Mouse (Mus musculus) neural tube, embryonic 11.5 days (tissue): ENCODE data around the gene Foxg1. TPM values are rescaled to one million over a fixed set of nuclear protein-coding genes. Genes with fewer than 3 reads are reported as not detected.

Experiments
- ATAC-seq: fragments of 200-750 bp; cut with Nextera tagmentation; 2 replicates; pipeline ENCODE4 v1.8.0; 2017; ENCODE audit warnings: moderate number of reproducible peaks, mild to moderate bottlenecking, moderate TSS enrichment, moderate library complexity; ENCODE audit not compliant: insufficient read depth, low FRiP score, low TSS enrichment
- DNase-seq: peaks from one replicate; pipeline ENCODE4 v3.0.0-alpha.2; 2015; ENCODE audit warnings: low spot score
- H3K27ac ChIP-seq: fragments of 300-500 bp; sonication (generic); 2 replicates; pipeline ENCODE4 v1.5.1; 2014; ENCODE audit warnings: low read depth, mild to moderate bottlenecking, low read length
- H3K27me3 ChIP-seq: fragments of 300-500 bp; sonication (generic); 2 replicates; pipeline ENCODE4 v1.6.1; 2014; ENCODE audit warnings: mild to moderate bottlenecking, low read length, mixed read lengths; ENCODE audit not compliant: control insufficient read depth, insufficient read depth
- H3K36me3 ChIP-seq: fragments of 300-500 bp; sonication (generic); 2 replicates; pipeline ENCODE4 v1.6.1; 2014; ENCODE audit warnings: mild to moderate bottlenecking, low read length, moderate library complexity, mixed read lengths; ENCODE audit not compliant: control insufficient read depth, insufficient read depth
- H3K4me1 ChIP-seq: fragments of 300-500 bp; sonication (generic); 2 replicates; pipeline ENCODE4 v1.6.1; 2014; ENCODE audit warnings: low read length, mixed read lengths; ENCODE audit not compliant: control insufficient read depth, insufficient read depth
- H3K4me2 ChIP-seq: fragments of 300-500 bp; sonication (generic); 2 replicates; pipeline ENCODE4 v1.6.1; 2014; ENCODE audit warnings: low read depth, mild to moderate bottlenecking, moderate library complexity
- H3K4me3 ChIP-seq: fragments of 300-500 bp; sonication (generic); 2 replicates; pipeline ENCODE4 v1.5.1; 2014; ENCODE audit warnings: low read depth, low read length
- H3K9ac ChIP-seq: fragments of 300-500 bp; sonication (generic); 2 replicates; pipeline ENCODE4 v1.6.1; 2014; ENCODE audit warnings: mild to moderate bottlenecking, low read length
- H3K9me3 ChIP-seq: fragments of 300-500 bp; sonication (generic); 2 replicates; pipeline ENCODE4 v1.6.1; 2016; ENCODE audit warnings: low read length; ENCODE audit not compliant: control insufficient read depth
- WGBS: fragments of 180-500 bp; shearing (Covaris S2); extraction: QIAGEN DNeasy Blood & Tissue Kit; methylation state at CpG from one replicate; pipeline ENCODE4 v1.1.7; 2014; 5-methylcytosine and 5-hydroxymethylcytosine counted together
- polyA plus RNA-seq: library from polyadenylated mRNA; unstranded; fragments of >200 nt; fragmentation: Nextera tagmentation; extraction: Ambion mirVana; gene quantifications from 2 replicates; pipeline ENCODE4 v1.2.1, GENCODE M21; 2014

Gene Foxg1
- polyA plus RNA-seq, 1 experiment from 2014 or later, result 0.86 TPM

GRCm38 (mm10) chr12:49391305-49392040 lies 9.0 kb downstream of the Foxg1 start:
- peak overlapping the region; percentile 11; the same call in 1 of the 2 replicates for H3K4me3 ChIP-seq
- H3K4me2 ChIP-seq, result peak overlapping the region; percentile 42
- peaks cover 73% of the 10 kb centered on the region for H3K27me3 ChIP-seq
- H3K9ac ChIP-seq, result no peak overlapping the region
- no peaks in the 10 kb centered on the region for H3K36me3 ChIP-seq
- no peaks in the 10 kb centered on the region for H3K4me1 ChIP-seq
- H3K9me3 ChIP-seq, result no peaks in the 10 kb centered on the region
- DNase-seq (peak; percentile 90), ATAC-seq (peak; percentile 90)
- no peak overlapping the region for H3K27ac ChIP-seq
- WGBS, result under 1% methylated on average over 42 of the region's 42 CpGs

DNA sequence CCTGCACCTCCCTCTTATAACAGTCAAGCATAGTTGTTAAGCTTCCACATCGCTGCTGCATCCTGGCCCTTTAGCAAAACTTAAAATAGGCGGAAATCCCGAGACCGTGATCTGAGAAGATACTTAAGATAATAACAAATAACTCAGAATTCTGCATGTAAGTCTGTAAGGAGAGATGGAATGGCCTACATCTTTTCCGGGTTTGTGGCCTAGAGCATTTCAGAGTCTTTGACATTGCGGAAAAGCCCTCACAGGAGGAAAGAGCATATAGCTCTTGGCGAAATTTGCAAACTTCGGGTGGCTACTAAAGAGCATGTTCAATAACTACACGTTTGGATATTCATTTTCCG lies 9.6 kb downstream of the Foxg1 start:
- H3K27me3 ChIP-seq, result peaks cover 76% of the 10 kb centered on the region
- no peak for ATAC-seq
- DNase-seq, result no peak
- H3K9me3 ChIP-seq, result no peaks in the 10 kb centered on the region
- no peaks in the 10 kb centered on the region for H3K4me1 ChIP-seq
- no peaks in the 10 kb centered on the region for H3K36me3 ChIP-seq
- no peak overlapping the region for H3K27ac ChIP-seq
- WGBS, result 1% methylated on average over 10 of the region's 10 CpGs
- H3K4me3 ChIP-seq, result no peak overlapping the region
- H3K9ac ChIP-seq, result no peak overlapping the region
- H3K4me2 ChIP-seq, result no peak overlapping the region

DNA sequence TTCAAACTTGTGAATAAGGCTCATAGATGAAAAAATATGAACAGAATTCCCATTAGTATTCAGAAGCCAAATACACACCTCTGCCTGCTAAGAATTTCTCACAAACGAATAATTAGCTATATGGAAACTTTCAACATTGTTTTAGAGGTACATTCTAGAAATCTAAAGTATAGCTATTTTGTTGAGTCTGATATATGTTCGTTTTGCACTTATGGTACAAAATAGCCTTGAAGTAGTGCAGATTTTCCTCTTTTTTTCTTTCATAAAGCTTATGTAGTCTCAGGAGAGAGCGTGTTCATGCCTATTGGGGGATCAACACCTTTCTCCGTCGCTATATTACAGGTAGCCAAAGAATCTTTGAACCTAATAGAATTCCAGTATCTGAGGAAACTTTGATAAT lies 10.4 kb downstream of the Foxg1 start:
- H3K27me3 ChIP-seq, result peaks cover 81% of the 10 kb centered on the region
- ATAC-seq (no peak), DNase-seq (no peak)
- no peak overlapping the region for H3K27ac ChIP-seq
- H3K36me3 ChIP-seq, result no peaks in the 10 kb centered on the region
- H3K9ac ChIP-seq, result no peak overlapping the region
- no peaks in the 10 kb centered on the region for H3K4me1 ChIP-seq
- no peak overlapping the region for H3K4me3 ChIP-seq
- WGBS, result 6% methylated on average over 5 of the region's 5 CpGs
- H3K9me3 ChIP-seq, result no peaks in the 10 kb centered on the region
- H3K4me2 ChIP-seq, result no peak overlapping the region

GRCm38 (mm10) chr12:49393639-49394038 lies 11.2 kb downstream of the Foxg1 start:
- Histone ChIP-seq H3K4me1 (no peaks in the 10 kb centered on the region), H3K4me3 (no peak overlapping the region), H3K27ac (no peak overlapping the region), H3K36me3 (no peaks in the 10 kb centered on the region), H3K4me2 (no peak overlapping the region), H3K9me3 (no peaks in the 10 kb centered on the region), H3K9ac (no peak overlapping the region), H3K27me3 (peaks cover 83% of the 10 kb centered on the region)
- DNase-seq (no peak), ATAC-seq (no peak)
- 6% methylated on average over 3 of the region's 3 CpGs for WGBS

DNA sequence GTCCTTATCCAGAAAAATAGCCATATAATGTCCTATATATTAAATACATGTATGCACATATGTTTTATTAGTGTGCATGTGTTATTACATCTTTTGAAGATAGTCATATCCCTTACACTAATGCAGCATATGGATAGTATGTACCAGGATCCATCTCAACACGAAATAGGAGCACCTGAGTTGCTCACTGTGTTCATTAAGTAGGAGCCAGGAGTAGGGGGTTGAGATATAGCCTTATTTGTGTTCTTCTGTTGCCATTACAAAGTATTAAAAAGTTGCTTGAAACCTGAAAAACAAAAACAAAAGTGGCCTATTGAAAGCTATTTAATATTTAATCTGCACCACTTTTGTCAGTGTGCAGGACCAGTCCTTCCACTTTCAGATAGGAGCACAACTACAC lies 11.7 kb downstream of the Foxg1 start:
- no peak overlapping the region for H3K4me3 ChIP-seq
- no peak overlapping the region for H3K4me2 ChIP-seq
- no peak overlapping the region for H3K9ac ChIP-seq
- DNase-seq, result no peak
- ATAC-seq, result no peak
- H3K4me1 ChIP-seq, result no peaks in the 10 kb centered on the region
- H3K36me3 ChIP-seq, result no peaks in the 10 kb centered on the region
- 3% methylated on average over 1 of the region's 1 CpGs for WGBS
- H3K27ac ChIP-seq, result no peak overlapping the region
- no peaks in the 10 kb centered on the region for H3K9me3 ChIP-seq
- H3K27me3 ChIP-seq, result peaks cover 84% of the 10 kb centered on the region

GRCm38 (mm10) chr12:49394836-49395235 lies 12.4 kb downstream of the Foxg1 start:
- H3K4me1 ChIP-seq, result no peaks in the 10 kb centered on the region
- no peak overlapping the region for H3K4me3 ChIP-seq
- H3K36me3 ChIP-seq, result no peaks in the 10 kb centered on the region
- no peak overlapping the region for H3K27ac ChIP-seq
- H3K4me2 ChIP-seq, result no peak overlapping the region
- DNase-seq, result peak; percentile 45
- H3K9me3 ChIP-seq, result no peaks in the 10 kb centered on the region
- WGBS, result under 1% methylated on average over 17 of the region's 17 CpGs
- H3K9ac ChIP-seq, result no peak overlapping the region
- peaks cover 83% of the 10 kb centered on the region for H3K27me3 ChIP-seq
- ATAC-seq, result no peak

DNA sequence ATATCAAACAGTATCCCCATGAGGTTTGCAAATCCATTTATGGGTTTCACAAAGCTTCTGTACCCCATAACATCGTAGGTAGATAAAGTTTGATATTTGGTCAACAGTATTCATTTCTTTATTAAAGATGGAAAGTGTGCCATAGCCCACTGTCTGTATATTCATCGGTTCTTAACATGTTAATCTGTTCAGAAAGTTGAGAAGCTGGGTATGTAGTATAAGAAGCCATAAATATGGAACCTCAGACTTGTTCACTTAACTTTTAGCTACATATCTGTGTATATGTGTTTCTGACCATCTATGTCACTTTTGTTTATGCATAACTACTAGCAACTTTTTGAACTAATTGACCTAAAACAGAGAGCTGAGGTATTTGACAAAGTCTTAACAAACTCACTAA lies 13.5 kb downstream of the Foxg1 start:
- no peak for DNase-seq
- Histone ChIP-seq H3K9me3 (no peaks in the 10 kb centered on the region), H3K27ac (no peak overlapping the region), H3K4me3 (no peak overlapping the region), H3K4me1 (no peaks in the 10 kb centered on the region), H3K36me3 (no peaks in the 10 kb centered on the region), H3K9ac (no peak overlapping the region), H3K27me3 (peaks cover 83% of the 10 kb centered on the region), H3K4me2 (no peak overlapping the region)
- ATAC-seq, result no peak
- WGBS, result 16% methylated on average over 2 of the region's 2 CpGs

- no peak overlapping the region for H3K27ac ChIP-seq
- no peak overlapping the region for H3K9ac ChIP-seq
- no peak overlapping the region for H3K4me2 ChIP-seq
- peaks cover 3% of the 10 kb centered on the region; the same call in 1 of the 2 replicates for H3K4me1 ChIP-seq
- H3K36me3 ChIP-seq, result no peaks in the 10 kb centered on the region
- H3K27me3 ChIP-seq, result peaks cover 83% of the 10 kb centered on the region
- no peak overlapping the region for H3K4me3 ChIP-seq
- ATAC-seq (no peak), DNase-seq (no peak)
- 35% methylated on average over 1 of the region's 1 CpGs for WGBS
- no peaks in the 10 kb centered on the region for H3K9me3 ChIP-seq
Measured at GRCm38 (mm10) chr12:49396776-49397175, 14.3 kb downstream of the Foxg1 start.

- ATAC-seq (no peak), DNase-seq (no peak)
- peaks cover 77% of the 10 kb centered on the region for H3K27me3 ChIP-seq
- H3K27ac ChIP-seq, result no peak overlapping the region
- H3K4me3 ChIP-seq, result no peak overlapping the region
- no peak overlapping the region for H3K9ac ChIP-seq
- WGBS, result 26% methylated on average over 4 of the region's 4 CpGs
- H3K36me3 ChIP-seq, result no peaks in the 10 kb centered on the region
- peaks cover 3% of the 10 kb centered on the region; the same call in 1 of the 2 replicates for H3K4me1 ChIP-seq
- H3K4me2 ChIP-seq, result no peak overlapping the region
- H3K9me3 ChIP-seq, result no peaks in the 10 kb centered on the region
Measured at GRCm38 (mm10) chr12:49397443-49398162, 15.1 kb downstream of the Foxg1 start.
